Mouse (Mus musculus) spleen, adult 2 months (tissue): ENCODE data around the gene Farp1.

Experiments used
- CTCF ChIP-seq: fragments of 200-500 bp; IDR thresholded peaks from 2 replicates; pipeline ENCODE4 v1.5.1; 2011; ENCODE audit warnings: mild to moderate bottlenecking, inconsistent platforms; ENCODE audit not compliant: insufficient read depth, insufficient read length, insufficient replicate concordance; ENCODE audit errors: extremely low read depth
- POLR2A ChIP-seq: fragments of 200-500 bp; IDR thresholded peaks from 2 replicates; pipeline ENCODE4 v1.6.1; 2011; ENCODE audit warnings: low read depth, low read length, inconsistent platforms

DNA sequence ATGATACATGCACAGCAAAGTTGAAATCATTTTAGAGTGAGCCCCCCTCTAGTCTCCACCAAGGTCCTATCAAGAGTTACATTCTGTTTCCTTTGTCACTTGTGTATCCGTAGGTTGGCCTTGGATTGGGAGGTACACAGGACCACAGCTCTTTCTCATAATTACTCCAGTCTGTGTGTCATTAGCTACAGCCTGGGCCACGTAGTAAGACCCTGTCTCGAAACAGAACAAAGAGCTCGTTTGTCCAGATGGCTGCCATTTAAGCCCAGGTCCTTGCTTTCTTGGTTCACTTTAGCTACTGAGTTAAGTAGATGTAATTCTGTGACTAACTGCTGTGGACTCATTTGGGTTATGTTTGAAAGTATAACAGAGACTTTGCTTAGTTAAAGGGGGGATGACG, 12.6 kb upstream of the Farp1 start:
- TF ChIP-seq POLR2A, result no peak
- no peak for TF ChIP-seq CTCF
